Mouse (Mus musculus) ES-Bruce4 (cell line): ENCODE results near the gene Slc5a3.

ENCODE experiments used
- CTCF ChIP-seq: IDR thresholded peaks from one replicate; pipeline ENCODE4 v1.8.1; 2011; ENCODE audit warnings: low read depth, low read length
- EP300 ChIP-seq: IDR thresholded peaks from 2 replicates; pipeline ENCODE4 v1.6.1; 2011; ENCODE audit warnings: low read depth, low read length; ENCODE audit not compliant: insufficient read depth
- POLR2A ChIP-seq: IDR thresholded peaks from one replicate; pipeline ENCODE4 v1.8.1; 2011; ENCODE audit warnings: low read length; ENCODE audit not compliant: insufficient read depth

DNA sequence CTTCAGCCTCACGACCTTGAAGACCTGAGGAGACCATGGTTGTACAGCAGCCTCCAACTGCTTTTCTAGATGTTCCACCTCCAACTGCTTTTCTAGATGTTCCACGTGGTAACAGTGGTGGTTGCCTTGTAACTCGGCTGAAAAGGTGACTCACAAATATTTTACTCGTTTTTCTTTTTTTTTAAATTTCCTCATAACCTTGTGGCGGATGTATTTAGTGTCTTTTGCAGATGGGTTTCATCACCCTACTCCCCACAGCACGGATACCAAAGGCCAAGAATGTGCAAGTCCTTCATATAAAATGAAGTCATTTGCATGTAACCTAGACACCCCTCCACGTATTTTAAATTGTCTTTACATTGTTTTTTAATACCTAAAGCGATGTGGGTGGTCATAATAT, 41.3 kb upstream of the Slc5a3 start:
- TF ChIP-seq CTCF = no peak
- TF ChIP-seq POLR2A = no peak
- no peak for TF ChIP-seq EP300
